Mouse (Mus musculus): ENCODE results near the gene Src.
A peak's percentile ranks its signal among the peaks of the same experiment; 100 is the strongest.

The Src gene

DNA sequence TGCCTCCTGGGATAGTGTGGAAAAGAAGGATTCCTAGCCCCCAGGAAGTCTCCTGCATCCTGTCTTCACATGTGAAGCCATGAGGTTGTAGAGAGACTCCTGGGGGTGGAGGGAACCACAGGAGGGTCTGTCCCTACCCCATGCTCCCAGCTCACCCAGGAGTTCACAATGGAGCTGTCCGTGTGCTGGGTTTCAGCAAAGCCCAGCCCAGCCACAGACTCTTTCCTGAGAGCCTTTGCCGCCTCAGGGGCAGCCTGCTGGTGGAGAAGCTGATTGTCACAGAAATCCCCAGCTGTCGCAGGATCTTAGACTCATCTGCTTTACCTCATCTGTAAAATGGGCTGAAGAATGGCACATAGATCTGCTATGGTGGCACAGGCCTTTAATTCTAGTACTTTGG is 18.9 kb downstream of the Src start:
- no peak for DNase-seq (ENCODE audit: low spot score)

DNA sequence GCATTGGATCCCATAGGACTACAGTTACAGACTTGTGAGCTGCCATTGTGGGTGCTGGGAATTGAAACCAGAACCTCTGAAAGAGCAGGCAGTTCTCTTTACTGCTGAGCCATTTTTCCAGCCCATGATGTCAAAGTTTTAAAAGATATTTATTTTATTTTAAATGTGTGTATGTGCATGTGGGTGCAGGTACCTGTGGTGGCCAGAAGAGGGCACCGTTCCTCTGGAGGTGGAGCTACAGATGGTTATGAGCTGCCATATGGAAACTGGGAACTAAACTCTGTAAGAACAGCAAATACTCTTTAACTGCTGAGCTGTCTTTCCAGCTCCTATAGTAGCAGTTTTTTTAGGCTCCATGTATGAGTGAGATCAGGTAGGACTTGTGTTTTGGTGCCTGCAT is 23.1 kb downstream of the Src start:
- no peak for DNase-seq (ENCODE audit: low spot score)

DNA sequence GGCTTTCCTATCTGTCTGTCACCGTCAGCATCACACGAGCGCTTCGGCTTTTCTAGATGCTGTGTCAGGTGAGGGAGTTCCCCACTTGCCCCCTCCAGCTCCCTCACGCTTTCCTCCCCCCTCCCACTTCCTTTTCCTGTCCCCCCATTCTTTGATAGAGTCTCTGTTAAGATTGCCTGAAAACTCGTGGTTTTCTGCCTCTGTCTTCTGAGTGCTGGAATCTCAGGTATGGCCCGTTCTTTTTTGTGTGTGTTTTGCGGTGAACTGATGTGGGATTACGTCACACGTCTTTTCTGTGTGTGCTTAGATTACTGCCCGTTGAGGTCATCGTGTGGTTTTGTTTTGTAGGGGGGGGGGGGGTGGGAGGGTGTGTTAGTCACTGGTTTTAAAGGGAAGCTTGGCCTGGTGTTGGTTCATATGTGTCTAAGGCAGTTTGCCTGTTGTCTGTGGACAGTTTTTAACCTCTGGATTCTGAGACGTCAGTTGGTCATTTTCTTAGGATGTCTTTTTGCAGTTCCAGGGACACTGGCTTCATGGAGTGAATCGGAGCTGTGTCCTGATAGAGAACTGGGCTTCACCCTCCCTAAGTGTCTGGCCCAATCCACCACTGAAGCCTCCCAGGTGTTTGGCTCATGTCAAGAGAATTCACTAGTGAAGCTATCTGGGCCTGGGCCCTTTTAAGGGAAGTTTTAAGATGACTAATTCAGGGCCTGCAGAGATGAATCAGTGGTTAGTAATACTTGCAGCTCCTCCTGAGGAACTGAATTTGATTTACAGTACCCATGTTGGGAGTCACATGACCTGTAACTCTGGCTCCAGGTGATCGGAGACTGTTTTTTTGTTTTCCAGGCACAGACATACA is 29.3 kb downstream of the Src start:
- DNase-seq (ENCODE audit: low spot score): peak; percentile 16

DNA sequence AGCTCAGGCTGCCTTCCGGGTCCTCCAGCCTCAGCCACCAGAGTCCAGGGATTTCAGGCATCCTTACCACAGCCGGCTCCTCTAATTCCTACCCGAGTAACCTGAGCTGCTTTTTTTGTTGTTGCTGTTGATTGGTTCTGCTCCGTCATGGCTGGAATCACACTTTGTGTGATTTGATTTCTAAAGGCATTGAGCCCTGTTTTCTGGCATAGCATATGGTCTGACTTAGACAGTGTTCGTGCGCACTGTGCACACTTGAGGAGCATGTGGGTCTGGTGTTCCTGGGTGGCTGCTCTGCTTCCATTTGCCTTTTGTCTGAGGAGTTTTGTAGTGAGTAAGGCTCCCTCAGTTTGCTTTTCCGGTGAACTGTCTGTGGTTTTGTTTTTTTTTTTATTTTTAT is 30.1 kb downstream of the Src start:
- DNase-seq (ENCODE audit: low spot score): no peak

DNA sequence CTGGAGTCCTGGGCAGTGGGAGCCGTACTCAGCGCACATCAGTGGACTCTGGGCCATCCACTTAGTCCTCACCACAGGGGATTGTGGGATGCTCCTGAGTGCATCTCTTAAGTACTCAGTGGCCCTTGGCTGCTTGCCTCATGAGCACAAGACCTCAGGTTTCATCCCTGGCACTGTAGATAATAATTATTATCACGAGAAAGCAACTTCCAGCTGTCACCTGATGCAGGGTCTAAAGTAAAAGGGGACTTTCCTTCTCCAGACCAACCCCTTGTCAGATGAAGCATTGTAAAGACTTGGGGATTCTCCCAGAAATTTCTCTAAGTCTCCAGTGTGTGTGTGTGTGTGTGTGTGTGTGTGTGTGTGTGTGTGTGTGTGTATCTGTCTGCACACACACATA is 32.7 kb downstream of the Src start:
- DNase-seq (ENCODE audit: low spot score): no peak

DNA sequence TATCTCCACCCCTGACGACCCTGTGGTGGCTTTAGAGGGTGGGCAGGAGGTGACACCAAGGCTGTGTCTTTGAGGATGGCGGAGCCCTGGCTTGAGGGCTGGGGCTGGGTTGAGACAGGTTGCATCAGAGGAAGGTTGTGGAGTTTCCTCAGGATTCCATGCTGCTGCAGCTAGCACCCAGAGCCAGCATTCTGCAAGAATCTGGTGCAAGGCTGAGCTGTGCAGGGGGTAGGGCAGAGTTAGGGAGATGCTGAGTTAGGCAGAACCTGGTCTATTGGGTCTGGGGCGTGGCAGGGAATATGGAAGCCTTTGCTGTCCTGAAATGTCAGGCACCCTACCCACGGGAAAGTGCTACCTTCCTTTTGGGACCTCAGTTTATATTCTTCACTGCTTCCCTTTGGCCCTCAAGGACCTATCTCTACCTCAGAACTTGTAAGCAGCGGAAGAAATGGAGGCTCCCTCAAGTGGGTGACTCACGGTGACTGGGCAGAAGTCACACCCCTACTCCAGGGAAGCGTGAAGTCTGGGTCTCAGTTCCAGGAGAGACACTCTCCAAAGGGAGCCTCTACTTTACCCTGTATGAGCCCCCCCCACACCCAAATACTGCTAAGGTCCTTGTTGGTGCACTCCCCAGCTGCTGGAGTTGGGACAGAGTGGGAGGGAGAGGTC is 33.3 kb downstream of the Src start:
- DNase-seq (ENCODE audit: low spot score): no peak

DNA sequence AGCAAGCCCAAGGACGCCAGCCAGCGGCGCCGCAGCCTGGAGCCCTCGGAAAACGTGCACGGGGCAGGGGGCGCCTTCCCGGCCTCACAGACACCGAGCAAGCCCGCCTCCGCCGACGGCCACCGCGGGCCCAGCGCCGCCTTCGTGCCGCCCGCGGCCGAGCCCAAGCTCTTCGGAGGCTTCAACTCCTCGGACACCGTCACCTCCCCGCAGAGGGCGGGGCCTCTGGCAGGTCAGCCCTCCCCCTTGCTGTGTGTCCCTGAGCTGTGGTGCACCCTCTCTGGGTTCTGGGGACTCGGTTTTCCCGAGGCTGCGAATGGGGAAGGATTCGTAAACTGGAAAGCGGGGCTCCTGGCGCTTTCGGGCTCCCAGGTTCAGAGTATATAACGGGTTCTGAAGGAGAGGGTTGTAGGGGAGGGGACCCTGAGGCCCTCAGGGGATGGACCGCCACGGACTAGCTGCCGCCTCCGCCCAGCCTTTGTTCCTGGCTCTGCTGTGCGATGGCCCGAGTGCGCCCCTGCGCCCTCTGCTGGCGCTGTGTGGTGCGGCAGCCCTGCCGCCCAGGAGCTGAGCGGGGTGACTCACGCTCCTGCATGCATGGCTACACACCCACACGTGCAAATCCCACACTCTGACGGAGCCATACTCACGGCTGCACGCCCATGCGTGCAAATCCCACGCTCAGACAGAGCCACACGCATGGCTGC is 39.0 kb downstream of the Src start:
- peak; percentile 61 for DNase-seq (ENCODE audit: low spot score)

DNA sequence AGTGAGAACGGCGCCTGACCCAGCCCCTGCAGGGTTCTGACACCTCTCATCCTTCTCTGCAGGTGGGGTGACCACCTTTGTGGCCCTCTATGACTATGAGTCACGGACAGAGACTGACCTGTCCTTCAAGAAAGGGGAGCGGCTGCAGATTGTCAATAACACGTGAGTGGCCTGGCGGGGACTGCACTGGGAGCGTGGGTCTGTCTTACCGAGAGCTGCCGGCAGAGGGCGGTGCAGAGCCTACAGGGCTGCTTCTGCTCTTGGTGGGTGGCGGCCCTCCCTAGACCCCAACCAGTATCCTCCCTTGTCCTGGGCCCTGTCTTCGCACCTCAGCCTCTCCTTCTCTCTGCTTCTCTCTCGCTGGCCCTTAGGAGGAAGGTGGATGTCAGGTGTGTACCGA is 40.2 kb downstream of the Src start:
- DNase-seq (ENCODE audit: low spot score): no peak

DNA sequence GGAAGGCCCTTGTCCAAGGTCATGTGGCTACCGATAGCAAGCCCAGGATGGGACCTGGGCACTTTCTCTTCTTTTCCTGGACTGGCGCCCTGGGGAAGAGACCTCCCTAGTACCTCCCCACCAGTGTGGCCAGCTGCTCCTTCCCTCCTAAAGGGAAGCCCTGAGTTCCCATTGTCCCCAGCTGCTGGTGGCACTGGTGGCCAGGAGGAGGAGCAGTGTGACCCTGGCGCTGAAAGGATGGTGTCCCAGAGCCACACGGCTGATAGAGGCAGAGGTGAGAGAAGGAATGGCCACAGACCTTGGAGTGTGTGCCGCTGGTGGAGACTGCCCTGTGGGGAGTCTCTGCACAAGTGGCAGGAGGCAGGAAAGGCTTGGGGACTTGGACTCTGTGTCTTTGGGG is 41.5 kb downstream of the Src start:
- DNase-seq (ENCODE audit: low spot score): peak; percentile 29

DNA sequence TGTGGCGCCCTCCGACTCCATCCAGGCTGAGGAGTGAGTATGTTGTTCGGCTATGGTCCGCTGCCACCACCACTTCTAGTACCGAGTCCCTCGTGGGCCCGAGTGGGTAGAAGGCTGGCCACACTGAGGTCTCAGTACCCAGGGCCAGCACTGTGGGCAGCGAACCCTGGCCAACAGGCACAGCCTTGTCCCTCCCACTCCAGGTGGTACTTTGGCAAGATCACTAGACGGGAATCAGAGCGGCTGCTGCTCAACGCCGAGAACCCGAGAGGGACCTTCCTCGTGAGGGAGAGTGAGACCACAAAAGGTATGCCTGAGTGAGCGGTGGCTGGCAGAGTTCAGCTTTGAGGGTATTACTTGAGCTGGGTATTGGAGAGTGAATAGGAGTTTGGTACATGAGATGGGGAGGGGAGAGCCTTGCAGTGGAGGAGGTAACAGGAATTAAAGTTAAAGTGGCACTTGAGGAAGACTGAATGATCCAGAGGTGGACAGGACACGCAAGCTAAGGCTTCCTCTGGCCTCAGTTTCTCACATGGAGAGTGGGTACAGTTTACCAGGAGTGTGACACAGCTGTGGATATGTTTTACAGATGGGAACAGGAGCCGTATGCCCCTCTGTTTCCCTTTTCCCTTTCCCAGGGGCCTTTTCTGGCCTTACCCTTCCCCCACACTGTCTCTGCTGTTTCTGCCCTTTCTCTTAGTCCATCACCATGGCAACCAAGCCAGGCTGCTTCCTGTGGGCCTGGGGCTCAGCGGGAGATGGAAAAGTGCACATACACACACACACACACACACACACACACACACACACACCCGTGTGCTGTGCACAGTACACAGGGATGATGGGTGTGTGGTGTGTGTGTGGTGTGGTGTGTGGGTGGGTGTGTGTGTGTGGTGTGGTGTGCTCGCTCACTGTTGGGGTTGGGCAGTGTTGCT is 44.8 kb downstream of the Src start:
- DNase-seq (ENCODE audit: low spot score): no peak

DNA sequence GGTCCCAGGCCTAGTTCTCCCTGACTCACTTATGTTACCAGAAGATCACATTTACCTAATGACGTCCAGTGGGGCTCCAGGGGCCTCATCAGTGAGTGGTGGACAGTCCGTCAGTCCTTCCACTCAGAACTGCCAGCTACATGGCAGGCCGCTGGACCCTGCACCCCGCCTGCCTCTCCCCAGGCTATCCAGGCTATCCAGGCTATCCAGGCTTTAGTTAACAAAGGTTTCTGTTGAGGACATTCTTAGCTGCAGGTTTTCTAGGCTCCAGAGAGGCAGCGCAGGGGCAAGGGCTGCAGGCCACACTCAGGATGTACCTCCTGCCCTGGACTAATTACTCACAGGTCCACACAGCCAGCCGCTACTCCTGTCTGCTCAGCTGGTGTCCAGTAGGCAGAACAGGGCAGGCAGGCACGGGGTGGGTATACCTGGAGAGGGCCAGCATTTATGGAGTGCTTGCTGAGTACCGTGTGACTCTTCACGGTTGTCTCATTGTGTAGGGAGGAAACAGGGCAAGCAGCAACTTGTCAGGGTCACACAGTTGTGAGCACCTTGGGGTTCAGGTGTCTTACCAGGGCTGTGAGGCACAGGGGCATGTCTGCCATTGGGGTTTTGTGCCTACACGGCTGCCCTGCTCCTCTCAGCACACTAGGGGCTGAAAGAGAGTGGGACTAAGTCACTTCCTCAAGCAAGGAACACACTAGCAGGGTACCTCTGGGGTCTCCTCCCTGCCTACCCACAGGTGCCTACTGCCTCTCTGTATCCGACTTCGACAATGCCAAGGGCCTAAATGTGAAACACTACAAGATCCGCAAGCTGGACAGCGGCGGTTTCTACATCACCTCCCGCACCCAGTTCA is 45.9 kb downstream of the Src start:
- DNase-seq (ENCODE audit: low spot score): no peak

DNA sequence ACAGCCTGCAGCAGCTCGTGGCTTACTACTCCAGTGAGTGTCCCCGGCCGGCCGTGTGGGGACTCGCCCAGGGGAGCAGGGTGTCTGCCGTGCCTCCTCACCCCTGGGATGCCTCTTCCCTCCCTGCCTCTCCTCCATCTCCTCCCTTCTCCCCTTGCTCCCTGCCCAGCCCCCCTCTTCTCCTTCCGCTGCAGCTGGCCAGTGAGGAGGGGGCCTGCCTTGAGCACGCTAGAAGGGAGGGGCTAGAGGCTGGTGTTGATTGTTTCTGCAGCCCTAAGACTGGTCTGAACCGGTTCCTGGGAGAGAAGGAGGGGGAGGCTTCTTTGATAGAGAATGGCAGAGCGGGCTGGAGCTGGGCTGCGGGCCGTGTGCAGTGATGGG is 46.5 kb downstream of the Src start:
- DNase-seq (ENCODE audit: low spot score): no peak

DNA sequence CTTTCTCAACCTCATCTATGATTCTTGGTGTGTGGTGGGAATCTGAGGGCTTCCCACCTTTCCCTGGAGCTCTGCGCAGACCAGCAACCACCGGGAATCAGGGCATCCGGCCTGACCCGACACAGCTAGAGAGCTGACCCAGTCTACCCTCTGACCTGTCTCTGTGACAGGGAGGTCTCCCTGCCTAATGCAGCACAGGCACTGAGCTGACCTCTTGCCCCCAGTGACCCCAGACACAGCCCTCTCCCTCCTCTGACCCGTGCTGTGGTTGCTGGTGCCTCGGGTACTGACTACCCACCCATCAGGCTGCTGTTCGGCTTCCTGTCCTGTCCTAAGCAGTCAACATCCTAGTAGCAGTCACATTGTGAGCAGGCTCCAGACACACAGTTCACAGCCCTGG is 48.6 kb downstream of the Src start:
- no peak for DNase-seq (ENCODE audit: low spot score)

DNA sequence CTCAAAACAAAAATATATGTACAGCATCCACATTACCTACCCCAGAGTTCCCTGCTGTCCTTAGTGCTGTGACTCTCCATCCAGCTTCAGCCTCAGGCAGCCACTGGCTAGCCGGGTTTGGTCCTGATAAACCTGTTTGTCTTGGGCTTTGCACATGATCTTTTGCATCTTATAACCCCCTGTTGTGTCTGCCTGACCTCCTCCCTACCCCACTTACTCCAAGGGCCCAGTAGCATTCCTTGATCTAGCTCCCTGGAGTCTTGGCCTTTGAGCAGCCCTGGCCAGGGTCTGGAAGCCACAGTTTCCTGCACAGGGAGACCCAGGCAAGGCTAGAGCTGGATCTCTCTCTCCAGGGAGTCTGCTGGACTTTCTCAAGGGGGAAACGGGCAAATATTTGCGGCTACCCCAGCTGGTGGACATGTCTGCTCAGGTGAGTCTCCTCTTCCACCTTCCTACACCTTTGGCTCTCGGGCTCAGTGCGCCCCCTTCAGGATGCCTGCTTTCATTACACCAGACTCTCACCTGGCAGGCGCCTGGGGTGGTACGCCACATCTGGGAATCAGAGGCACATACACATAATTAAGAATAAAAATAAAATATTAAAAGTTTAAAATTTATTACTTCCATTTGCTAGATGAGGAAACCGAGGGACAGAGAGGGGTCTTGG is 50.0 kb downstream of the Src start:
- DNase-seq (ENCODE audit: low spot score): peak; percentile 23

DNA sequence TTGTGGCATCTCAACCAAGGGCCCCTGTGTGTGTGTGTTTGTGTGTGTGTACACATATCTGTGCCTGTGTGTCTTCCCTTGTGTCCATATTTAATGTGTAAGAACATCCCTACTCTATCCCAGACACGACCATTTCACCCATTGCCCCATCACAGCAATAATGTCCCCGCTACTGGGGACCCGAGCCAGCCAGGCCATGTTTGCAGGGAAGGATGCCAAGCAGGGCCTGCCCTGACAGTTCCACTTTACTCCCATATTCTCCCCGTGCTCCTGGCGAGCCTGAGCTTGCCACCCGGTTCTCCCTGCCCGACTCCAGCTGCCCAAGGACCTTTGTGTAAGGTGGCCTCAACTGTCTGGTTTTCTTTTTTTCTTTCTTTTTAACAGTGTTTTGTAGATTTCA is 53.0 kb downstream of the Src start:
- peak; percentile 94 for DNase-seq (ENCODE audit: low spot score)

DNA sequence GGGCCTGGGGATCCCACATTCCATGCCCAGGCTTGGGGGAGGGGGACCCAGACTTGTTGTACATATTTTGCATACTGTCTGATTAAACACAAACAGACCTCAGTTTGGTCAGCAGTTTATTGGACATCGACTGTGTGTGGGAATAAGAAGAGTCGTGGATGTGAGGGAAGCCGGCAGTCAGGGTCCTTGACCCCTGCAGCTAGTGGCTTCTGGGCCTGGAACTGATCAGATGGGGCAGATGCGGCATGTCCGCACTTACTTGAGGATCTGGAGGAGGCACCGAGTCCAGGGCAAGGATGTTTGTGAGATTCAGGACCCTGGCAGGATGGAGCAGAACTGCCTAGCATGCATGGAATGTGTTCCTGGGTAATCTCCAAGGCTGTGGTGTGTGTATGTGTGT is 53.5 kb downstream of the Src start:
- DNase-seq (ENCODE audit: low spot score): no peak

DNA sequence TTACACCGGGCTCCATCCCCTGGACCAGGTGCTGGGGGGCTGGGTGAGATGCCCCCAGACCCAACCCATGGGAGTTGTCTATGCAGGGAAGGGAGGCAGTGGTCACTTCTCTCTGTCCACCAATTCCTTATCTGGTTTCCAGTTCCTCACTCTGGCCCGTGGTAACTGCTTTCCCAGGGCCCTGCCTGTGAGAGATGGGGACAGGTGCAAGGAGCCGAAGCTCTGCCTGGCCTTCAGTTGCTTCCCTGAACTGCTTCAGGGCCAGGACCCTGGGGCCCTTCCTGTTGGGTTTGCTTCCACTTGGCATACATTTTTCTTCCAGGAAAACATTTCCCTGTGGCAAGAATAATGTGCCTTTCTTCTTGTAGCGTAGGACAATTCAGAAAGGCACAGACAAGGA is 54.2 kb downstream of the Src start:
- DNase-seq (ENCODE audit: low spot score): no peak

DNA sequence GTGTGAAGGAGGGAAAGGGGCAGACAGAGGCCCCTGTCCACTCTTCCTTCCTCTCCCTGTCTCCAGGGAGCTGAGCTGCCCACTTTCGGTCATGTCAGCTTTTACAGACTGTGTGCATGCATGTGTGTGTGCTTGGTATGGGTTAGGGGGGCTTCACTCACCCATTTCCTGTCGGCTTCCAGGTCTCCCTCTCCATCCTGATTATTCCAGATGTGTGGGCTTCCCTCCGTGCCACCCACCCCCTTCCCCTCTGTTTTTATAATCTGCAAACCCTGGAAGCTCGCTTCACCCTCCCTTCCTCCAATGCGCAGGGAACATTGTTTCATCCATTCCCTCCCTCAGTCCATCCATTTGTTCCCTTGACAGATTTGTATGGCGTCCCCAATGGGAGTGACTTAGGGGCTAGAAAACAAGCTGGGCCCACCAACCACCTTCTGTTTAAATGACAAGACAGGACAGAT is 56.1 kb downstream of the Src start:
- DNase-seq (ENCODE audit: low spot score): no peak

DNA sequence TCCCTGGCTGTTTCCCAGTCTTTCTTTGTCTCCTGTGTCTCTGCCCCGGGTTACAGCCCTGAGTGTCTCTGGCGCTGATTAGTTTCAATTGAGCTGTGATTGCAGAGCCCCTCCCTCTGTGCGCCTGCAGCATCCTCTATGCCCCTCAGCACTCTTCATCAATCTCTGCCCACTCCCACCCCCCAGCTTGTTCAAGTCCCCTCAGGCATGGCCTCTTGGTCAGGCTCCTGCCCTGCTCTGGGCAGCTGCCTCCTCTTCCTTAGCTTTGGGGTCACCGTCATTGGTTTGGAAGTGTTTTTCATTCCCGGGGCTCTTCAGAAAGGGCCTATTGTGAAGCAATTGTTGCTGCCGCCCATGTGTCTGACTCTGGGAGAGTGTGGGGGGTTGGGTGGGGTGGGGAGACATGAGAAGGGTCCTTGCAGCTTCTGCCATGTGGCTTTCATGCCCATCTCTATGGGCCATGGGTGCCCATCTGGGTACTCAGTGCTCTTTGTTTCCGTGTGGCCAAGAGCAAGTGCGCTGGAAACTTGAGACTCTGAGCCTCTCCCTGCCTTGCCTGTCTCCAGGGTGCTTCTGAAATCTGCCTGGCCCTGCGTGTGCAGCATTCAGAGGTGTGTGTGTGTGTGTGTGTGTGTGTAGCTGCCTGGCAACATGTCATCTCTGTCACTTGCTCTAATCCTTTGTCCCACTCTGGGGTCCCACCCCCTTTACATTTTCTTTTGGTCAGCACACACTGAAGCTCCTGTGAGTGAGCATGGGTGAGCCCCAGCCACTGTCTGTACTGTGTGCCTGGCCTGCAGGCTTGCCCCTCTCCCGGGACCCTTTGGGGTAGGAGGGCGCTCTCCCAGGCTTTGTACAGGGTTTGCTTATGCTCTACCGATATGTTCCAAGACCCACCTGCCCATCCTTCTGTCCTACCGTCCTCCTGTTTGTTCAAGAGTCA is 57.5 kb downstream of the Src start:
- no peak for DNase-seq (ENCODE audit: low spot score)
